Mouse (Mus musculus) macrophage (primary cell): ENCODE results near the gene Pnpla8. TPM values are rescaled to one million over a fixed set of nuclear protein-coding genes. Genes with fewer than 3 reads are reported as not detected.
"Not testable (repeated sequence)": the region's sequence is repeated elsewhere in the genome, so short reads cannot be mapped to it uniquely, and the experiment has no call there.

Experiments used
- H3K27ac ChIP-seq: fragments of 350-480 bp; formaldehyde crosslinking; 2 replicates; pipeline ENCODE4 v1.9.0; 2021
- H3K36me3 ChIP-seq: fragments of 350-480 bp; formaldehyde crosslinking; 2 replicates; pipeline ENCODE4 v1.9.0; 2021; ENCODE audit errors: inconsistent target
- H3K4me3 ChIP-seq: fragments of 350-480 bp; formaldehyde crosslinking; 2 replicates; pipeline ENCODE4 v1.9.0; 2021; ENCODE audit errors: inconsistent target
- H3K79me2 ChIP-seq: fragments of 350-480 bp; formaldehyde crosslinking; 2 replicates; pipeline ENCODE4 v1.9.0; 2021; ENCODE audit errors: inconsistent target
- WGBS: methylation state at CpG from one replicate; pipeline ENCODE4 v1.1.7; 2026; ENCODE audit warnings: inconsistent platforms; ENCODE audit not compliant: missing documents; 5-methylcytosine and 5-hydroxymethylcytosine counted together
- polyA plus RNA-seq: library from polyadenylated mRNA; stranded (reverse); fragments of 250-400 nt; gene quantifications from 3 replicates; pipeline ENCODE4 v1.2.4, GENCODE M21; 2018; ENCODE audit warnings: inconsistent platforms
- total RNA-seq, 78 experiments: library from RNA; depleted of rRNA; stranded (reverse); fragments of 250-400 nt; gene quantifications; 1 replicate in 9 of 78; 2 replicates in 24 of 78; 3 replicates in 43 of 78; 4 replicates in 2 of 78; pipeline ENCODE4 v1.2.4; 2018; ENCODE audit warnings: inconsistent platforms in 56 of 78

Pnpla8 gene
- 10 to 100 TPM in 25 of 26 experiments, 1 to 10 TPM in 1; 9.2 to 70.5 (median 44.0) TPM for total RNA-seq (2018; cell fraction: chromatin; rRNA removed)
- total RNA-seq (2018; cell fraction: cytosol; rRNA removed) = 10 to 100 TPM; 48.9 to 75.1 (median 60.7) TPM
- total RNA-seq (2018; cell fraction: nucleus; rRNA removed) = 10 to 100 TPM; 18.5 to 71.7 (median 44.9) TPM
- 43.8 to 63.5 TPM (median 56.0 TPM) in 3 replicates for polyA plus RNA-seq

DNA sequence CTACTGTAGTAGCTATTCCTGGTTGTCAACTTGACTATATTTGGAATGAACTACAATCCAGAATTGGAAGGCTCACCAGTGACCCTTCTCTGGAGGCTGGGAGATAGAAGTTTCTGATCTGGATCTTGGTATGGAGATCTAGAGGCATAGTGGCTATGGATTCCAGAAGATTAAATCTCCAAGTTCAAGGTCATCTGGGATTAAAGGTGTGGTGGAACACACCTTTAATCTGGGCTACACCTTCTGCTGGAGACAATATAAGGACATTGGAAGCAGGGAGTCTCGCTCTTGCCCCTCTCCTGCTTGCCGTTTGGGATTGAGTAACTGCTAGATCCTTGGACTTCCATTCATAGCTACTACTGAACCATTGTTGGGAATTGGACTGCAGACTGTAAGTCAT, at the start of gene Pnpla8:
TSS of gene Pnpla8 (plus strand) at position 301 of the 400 bp plus-strand sequence.
- not testable (repeated sequence) for H3K79me2 ChIP-seq, H3K4me3 ChIP-seq, H3K27ac ChIP-seq, H3K36me3 ChIP-seq
- 94% methylated on average over 2 of the region's 2 CpGs for WGBS

DNA sequence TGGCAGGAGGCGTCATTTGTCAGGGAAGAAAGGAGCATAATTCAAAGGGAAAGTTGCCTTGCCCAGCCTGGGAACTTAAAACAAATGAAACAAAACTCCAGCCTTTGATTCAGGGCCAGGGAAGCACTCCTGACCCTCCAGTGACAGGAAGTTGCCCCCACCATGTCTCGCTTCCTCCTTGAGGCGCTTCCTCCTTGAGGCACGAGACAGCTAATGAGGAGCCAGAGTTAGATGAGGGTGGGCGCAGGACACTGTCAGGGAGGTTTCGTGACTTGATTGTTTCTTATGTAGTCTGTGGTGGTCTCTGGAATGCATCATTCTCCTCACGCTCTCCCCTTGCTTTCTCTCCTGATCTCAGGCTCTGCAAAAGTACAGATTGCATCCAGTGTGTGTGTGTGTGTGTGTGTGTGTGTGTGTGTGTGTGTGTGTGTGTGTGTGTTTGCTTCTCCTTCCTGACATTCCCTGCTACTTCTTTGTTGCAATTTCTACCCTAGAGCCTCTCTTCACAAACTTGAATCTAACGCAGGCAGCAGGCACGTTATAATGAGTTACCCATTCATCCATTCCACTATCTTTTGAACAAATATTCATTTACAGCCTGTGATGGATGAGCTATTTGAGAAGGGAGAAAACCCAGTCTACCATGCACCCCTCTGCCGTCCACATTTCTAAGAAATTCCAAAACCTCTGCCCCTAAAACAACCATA, 44.7 kb upstream of the Pnpla8 start:
- 50% methylated on average over 10 of the region's 10 CpGs for WGBS
- Histone ChIP-seq H3K27ac (no peak overlapping the region), H3K36me3 (no peaks in the 10 kb centered on the region), H3K79me2 (no peaks in the 10 kb centered on the region), H3K4me3 (no peak overlapping the region)

DNA sequence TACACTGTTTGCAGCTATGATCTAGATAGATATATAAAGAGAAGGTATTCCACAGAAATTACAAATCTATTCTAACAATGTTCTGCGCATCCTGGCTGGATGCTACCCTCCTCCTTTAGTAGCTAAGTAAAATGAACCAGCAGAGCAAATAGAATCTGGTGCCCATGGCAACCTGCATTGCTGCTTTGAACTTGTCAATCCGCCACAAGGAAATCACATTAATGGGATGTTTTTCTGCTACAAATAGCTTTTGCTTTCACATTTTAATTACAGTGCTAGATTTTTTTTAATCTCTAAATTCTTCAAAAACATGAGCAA, 44.2 kb upstream of the Pnpla8 start:
- no peak overlapping the region for H3K4me3 ChIP-seq
- no peaks in the 10 kb centered on the region for H3K79me2 ChIP-seq
- H3K36me3 ChIP-seq = no peaks in the 10 kb centered on the region
- H3K27ac ChIP-seq = no peak overlapping the region
- WGBS = 96% methylated on average over 2 of the region's 2 CpGs

DNA sequence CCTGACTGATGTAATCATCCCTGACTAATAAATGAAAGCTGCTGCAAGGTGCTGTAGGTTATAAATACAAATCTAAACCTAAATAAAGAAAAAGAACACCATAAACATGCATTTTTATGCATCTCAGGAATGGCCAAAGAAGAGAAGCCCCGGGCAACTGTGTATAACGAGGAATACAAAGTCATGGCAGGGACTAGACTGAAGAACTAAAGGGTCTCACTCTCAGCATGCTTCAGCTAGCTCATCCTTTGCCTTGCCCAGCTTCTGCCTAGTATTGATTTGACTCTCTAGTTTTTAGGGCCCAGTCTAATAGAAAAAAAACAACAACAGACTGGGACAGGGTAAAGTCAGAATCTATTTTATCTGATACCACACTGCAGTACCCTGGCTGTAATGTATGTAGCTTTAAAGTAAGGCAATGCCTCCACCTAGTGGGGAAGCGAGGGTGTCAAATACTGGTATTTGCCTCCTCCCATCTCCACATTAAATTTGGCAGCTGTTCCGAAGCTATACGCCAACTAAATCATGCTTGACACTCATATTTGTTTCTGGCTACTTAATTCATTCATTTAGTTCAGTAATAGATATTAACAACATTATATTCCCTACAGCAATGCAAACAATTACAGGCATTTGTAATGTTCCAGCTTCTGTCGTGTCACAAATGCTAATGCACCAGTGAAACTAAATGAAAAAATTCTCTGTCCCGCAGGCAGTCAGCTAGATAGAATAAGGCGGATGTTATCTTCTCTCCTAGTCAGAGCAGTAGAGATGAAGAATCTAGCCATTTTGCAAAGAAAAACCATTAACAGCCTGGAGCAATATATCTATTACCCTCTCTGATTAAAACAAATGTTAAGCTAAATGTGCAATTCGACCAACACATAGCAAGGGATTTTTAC, 39.8 kb upstream of the Pnpla8 start:
- H3K79me2 ChIP-seq = no peaks in the 10 kb centered on the region
- no peaks in the 10 kb centered on the region for H3K36me3 ChIP-seq
- H3K4me3 ChIP-seq = no peak overlapping the region
- WGBS = 52% methylated on average over 9 of the region's 9 CpGs
- H3K27ac ChIP-seq = no peak overlapping the region

DNA sequence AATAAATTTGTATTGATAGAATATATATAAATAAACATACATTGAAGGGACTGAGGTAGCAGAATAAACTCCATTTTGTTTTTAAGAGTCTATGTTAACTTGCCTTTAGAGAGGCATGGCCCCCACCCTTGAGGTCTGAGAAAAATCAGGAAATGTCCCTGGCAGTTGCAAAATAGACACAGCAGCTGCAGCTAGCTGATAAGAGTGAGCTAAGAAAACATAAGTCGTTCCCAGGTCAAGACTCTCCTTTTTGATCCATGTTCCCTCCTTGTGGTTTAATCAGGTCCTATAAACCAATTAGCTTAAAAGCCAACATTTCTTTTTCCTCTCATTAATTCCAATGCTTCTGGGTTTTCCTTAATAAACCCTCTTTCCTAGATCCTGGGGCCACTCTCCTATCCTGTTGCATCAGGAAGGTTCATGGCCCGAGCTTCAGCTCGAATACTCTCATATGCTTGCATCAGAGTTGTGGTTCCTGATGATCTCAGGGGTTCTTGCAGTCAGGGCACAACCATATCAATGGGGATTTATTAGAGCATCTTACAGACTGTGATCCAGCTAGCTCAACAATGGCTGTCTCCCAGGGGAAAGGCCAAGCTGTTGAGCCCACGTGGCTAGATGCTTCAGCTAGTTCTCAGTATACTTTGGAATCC, 23.2 kb upstream of the Pnpla8 start:
- Histone ChIP-seq H3K27ac (no peak overlapping the region), H3K4me3 (no peak overlapping the region), H3K79me2 (no peaks in the 10 kb centered on the region), H3K36me3 (no peaks in the 10 kb centered on the region)
- 17% methylated on average over 4 of the region's 4 CpGs for WGBS

DNA sequence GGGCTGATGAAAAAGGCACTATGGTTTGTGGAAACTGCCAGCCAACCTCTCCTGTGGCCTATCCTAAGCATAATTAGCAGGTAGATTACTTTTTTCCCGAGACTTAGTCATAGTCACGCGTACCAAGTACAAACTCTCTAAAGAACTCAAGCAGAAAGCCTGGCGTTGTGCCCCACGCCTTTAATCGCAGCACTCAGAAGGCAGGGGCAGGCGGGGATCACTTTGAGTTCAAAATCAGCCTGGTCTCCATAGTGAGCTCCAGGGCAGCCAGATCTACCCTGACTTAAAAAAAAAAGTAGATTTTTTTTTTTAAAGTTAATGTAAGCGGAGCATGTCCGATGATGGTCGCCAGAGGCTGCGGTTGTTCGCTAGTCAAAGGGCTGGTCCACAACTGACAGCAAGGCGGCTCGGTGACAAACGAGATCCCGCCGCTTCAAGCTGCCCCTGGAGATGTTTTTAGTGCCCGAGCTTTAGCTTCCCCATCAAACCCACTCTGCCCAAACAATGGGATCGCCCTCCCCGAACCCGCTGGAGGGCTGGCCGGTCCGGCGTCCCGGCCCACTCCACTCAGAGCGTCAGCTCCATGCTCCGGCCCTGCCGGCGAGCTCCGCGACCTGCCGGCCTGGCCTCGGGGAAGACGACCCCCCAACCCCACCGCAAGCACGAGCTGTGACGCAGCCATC, 11.9 kb upstream of the Pnpla8 start:
- 1% methylated on average over 37 of the region's 37 CpGs for WGBS
- peaks cover 21% of the 10 kb centered on the region for H3K79me2 ChIP-seq
- no peaks in the 10 kb centered on the region for H3K36me3 ChIP-seq
- peak overlapping the region; percentile 21 for H3K27ac ChIP-seq
- H3K4me3 ChIP-seq = peak overlapping the region; percentile 72

DNA sequence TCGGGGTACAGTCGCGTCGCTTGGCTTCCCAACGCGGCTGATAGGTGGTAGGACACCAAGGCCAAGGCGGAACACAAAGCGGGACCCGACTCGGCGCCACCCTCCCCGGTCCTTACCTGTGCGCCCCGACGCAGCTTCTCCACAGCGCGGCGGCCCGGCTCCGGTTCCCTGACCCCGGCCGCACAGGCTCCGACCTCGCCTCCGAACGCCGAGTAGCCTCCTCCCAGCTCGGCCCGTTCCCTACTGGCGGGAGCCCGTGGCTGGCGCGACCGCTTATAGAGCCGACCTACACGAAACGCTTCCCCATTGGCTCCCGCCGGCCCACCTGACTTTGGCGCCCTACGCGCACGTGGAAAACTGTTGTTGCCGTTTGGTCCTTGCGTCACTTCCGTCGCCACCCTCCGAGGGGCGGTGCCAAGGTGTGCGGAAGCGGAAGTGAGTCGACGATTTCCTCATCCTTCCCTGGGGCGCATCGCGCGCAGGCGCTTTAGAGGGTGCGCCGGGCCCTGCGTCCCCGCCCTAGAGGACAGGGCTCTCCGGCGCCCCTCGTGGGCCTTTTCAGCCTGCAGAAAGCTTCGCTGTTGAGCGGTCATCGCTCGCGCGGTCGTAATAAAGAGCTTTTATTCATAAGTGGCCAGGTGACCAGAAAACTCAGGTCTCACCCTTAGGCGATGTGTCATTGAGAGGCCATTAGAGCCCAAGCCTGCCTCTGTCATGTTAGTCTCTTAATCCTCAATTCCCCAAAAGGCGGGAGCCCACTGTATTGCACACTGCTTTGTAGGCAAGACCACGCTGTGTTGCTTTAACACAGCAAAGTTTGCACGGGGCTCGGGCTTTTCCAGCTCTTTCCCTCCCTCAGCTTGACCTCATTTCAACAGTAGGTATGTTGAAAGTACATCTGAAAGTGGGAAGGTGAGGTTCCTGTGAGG, 11.1 kb upstream of the Pnpla8 start, which contains the start of gene Dnajb9:
TSS of gene Dnajb9 (minus strand) at position 503 of the 929 bp plus-strand sequence.
- H3K27ac ChIP-seq = peak within 1 kb of the TSS; percentile 21
- H3K4me3 ChIP-seq = peak within 1 kb of the TSS; percentile 72
- H3K36me3 ChIP-seq = no peaks in the 10 kb centered on the region
- H3K79me2 ChIP-seq = peaks cover 21% of the 10 kb centered on the region
- under 1% methylated on average over 77 of the region's 77 CpGs for WGBS

DNA sequence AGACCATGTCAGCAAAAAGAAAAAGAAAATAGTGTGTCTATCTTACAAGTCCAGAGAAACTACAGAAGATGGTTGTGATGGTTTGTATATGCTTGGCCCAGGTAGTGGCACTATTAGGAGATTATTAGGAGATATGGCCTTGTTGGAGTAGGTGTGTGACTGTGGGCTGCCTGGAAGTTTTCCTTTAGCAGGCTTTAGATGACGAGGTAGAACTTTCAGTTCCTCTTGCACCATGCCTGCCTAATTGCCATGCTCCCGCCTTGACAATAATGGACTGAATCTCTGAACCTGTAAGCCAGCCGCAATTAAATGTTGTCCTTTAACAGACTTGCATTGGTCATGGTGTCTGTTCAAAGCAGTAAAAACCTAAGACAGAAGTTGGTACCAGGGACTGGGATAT, 9.6 kb upstream of the Pnpla8 start:
- H3K79me2 ChIP-seq = peaks cover 21% of the 10 kb centered on the region
- WGBS = 69% methylated on average over 3 of the region's 3 CpGs
- no peaks in the 10 kb centered on the region for H3K36me3 ChIP-seq
- H3K4me3 ChIP-seq = no peak overlapping the region
- no peak overlapping the region for H3K27ac ChIP-seq

DNA sequence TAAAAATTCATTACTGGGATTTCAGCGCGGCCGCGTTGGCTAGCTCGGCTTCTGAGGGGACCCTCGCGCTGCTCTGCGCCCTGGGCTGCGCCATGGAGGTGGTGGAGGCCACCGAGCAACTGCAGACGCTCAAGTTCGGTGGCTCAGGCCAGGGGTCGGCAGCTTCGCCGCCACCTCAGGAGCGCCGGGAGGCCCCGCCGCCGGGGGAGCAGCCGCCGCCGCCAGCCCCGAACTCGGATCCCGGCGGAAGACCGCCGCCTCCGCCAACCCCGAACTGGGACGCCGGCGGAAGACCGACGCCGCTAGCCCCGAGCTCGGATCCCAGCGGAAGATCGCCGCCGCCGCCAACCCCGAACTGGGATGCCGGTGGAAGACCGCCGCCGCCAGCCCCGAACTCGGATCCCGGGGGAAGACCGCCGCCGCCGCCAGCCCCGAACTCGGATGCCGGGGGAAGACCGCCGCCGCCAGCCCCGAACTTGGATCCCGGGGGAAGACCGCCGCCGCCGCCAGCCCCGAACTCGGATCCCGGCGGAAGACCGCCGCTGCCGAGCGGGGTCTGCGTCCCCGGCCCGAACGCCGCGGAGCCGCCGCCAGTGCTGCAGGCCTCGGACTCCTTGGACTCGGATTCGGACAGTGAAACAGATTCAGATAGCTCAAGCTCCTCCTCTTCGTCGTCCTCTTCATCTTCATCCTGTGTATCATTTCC, 634 bp downstream of the Pnpla8 start:
- H3K79me2 ChIP-seq = no peaks in the 10 kb centered on the region
- H3K4me3 ChIP-seq = no peak overlapping the region
- no peaks in the 10 kb centered on the region for H3K36me3 ChIP-seq
- 10% methylated on average over 71 of the region's 89 CpGs for WGBS
- no peak overlapping the region for H3K27ac ChIP-seq

DNA sequence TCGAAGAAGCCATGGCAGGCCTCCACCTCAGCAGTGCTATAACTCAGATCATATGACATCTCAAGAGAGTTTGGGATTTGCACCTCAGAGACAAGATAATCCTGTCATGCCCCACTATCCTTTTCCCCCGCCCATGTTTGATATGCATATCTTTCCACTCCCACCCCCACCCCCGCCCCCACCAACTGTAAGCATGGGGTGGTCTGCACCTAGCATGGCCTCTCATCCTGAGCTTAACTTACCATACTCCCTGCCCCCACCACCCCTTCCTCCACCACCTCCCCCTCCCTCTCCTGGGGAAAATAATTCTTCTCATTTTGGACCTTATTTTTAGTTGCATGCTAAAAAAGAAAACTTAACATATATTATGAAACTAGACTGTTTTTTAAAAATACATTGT, 1.9 kb downstream of the Pnpla8 start:
- Histone ChIP-seq H3K4me3 (no peak overlapping the region), H3K79me2 (no peaks in the 10 kb centered on the region), H3K36me3 (no peaks in the 10 kb centered on the region), H3K27ac (no peak overlapping the region)
- 94% methylated on average over 3 of the region's 3 CpGs for WGBS

DNA sequence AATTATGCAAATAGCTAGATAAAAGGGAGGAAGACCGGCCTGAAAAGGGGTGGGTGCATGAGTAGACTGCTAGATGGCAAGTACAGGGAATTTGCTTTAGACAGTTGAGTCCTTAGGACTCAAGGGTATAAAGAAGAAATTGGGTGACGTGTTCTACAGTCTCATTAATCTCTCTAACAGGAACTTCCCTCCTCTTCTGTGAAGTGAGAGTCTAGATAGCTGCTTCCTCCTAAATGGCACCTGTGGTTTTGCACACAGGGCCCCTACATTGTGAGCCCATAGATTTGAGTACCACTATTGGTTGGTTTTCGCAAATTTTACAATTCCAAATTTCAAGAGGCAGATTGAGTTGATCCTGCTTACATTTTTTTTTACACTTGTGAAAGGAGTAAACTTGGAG, 3.5 kb downstream of the Pnpla8 start:
- Histone ChIP-seq H3K4me3 (no peak overlapping the region), H3K79me2 (no peaks in the 10 kb centered on the region), H3K27ac (no peak overlapping the region), H3K36me3 (no peaks in the 10 kb centered on the region)
- 46% methylated on average over 3 of the region's 3 CpGs for WGBS

DNA sequence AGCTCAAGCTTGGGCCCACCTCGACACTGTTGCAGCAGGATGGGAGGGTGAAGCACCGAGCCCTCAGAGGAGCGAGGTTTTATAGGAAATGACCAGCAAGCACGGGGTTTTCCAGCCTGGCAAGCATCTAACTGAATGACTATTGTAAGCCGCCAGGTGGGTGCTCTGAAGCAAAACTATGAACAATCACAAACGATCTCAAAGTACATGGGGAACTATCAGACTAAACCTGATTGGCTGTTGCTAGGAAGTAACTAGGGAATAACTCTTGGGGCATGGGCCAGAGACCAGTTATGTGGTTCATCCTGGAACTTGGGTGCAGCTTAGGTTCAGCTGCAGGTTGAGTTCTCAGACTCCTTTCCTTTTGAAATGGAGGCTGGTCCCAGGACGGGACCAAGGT, 19.9 kb downstream of the Pnpla8 start:
- no peaks in the 10 kb centered on the region for H3K36me3 ChIP-seq
- no peak overlapping the region for H3K4me3 ChIP-seq
- no peaks in the 10 kb centered on the region for H3K79me2 ChIP-seq
- no peak overlapping the region for H3K27ac ChIP-seq
- WGBS = 87% methylated on average over 7 of the region's 7 CpGs

DNA sequence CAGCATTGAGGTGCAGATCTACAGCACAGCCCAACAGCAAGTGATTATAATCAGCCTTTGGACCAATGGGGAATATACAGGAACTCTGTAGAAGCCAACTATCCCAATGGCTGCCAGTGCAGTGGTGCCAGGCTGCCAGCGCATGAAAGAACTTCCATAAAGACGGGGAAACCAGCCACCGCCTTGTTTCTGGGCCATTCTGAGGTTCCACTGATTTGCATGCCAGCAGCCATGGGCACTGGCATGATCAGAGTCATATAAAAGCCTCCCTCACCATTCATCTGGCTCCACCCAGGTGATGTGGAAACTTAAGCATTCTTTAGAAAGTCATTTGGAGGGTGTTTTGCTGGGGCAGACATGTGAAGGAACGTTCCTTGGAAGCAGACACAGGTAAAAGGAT, 21.2 kb downstream of the Pnpla8 start:
- Histone ChIP-seq H3K36me3 (no peaks in the 10 kb centered on the region), H3K27ac (no peak overlapping the region), H3K4me3 (no peak overlapping the region), H3K79me2 (no peaks in the 10 kb centered on the region)
- WGBS = 90% methylated on average over 4 of the region's 4 CpGs
